Mouse (Mus musculus) C2C12 (cell line): ENCODE data around the gene Bdkrb2.

Source experiments
- FOSL1 ChIP-seq: IDR thresholded peaks from one replicate; pipeline ENCODE4 v1.8.0; 2011; ENCODE audit warnings: mild to moderate bottlenecking, low read length; ENCODE audit not compliant: poor library complexity, insufficient read depth, severe bottlenecking
- USF1 ChIP-seq: IDR thresholded peaks from one replicate; pipeline ENCODE4 v1.6.1; 2011; ENCODE audit warnings: low read depth, mild to moderate bottlenecking, control low read depth, moderate library complexity

- TF ChIP-seq FOSL1: no peak
- no peak for TF ChIP-seq USF1
Observed at GRCm38 (mm10) chr12:105531724-105532371, 31.2 kb upstream of the Bdkrb2 start.
